Mouse (Mus musculus): Measurements from ENCODE around the gene Phc1. TPM values are rescaled to one million over a fixed set of nuclear protein-coding genes. Genes with fewer than 3 reads are reported as not detected.

Gene Phc1
- polyA plus RNA-seq, 1 experiment: 206 TPM

- Histone ChIP-seq H3K9ac (ENCODE audit: low read depth, poor library complexity, severe bottlenecking) (no peak overlapping the region), H3K4me1 (ENCODE audit: control insufficient read depth, insufficient read depth, low read length) (no peaks in the 10 kb centered on the region), H3K9me3 (replicated peaks; ENCODE audit: control insufficient read depth, insufficient read depth, low read length, poor library complexity, severe bottlenecking) (peaks cover 13% of the 10 kb centered on the region), H3K27me3 (ENCODE audit: control insufficient read depth, insufficient read depth, low read length, poor library complexity, severe bottlenecking) (no peaks in the 10 kb centered on the region), H3K27ac (ENCODE audit: insufficient read depth, low read length) (no peak overlapping the region), H3K36me3 (ENCODE audit: control insufficient read depth, insufficient read depth, low read length, poor library complexity, severe bottlenecking) (no peaks in the 10 kb centered on the region), H3K4me3 (ENCODE audit: low read depth, low read length) (no peak overlapping the region)
- TF ChIP-seq POLR2A (IDR thresholded peaks at IDR 0.05; ENCODE audit: insufficient read depth, low read length) (no peak), CTCF (IDR thresholded peaks at IDR 0.05; ENCODE audit: low read depth, low read length) (no peak), EP300 (IDR thresholded peaks at IDR 0.05; ENCODE audit: insufficient read depth, low read depth, low read length) (no peak)
These were observed 70.2 kb downstream of the Phc1 start for GRCm38 (mm10) chr6:122270152-122270551.

DNA sequence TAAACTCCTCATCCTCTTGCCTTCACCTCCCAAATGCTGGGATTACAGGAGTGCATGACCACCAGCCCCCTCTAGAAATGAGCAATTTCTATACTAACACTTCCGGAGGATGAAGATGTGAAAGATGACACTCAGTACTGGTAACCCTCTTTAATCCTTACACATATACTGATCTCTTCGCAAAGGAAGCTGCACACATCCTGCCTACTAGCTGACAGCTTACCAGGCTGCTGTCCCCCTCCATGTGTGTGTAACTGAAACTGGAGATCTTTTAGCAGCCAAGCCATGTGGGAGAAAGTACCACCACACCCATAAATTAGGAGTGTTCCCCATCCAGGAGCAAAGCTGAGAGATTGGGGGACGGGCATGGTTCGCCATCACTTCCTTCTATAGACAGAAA, 71.2 kb downstream of the Phc1 start:
- TF ChIP-seq POLR2A (IDR thresholded peaks at IDR 0.05; ENCODE audit: insufficient read depth, low read length) (no peak), EP300 (IDR thresholded peaks at IDR 0.05; ENCODE audit: insufficient read depth, low read depth, low read length) (no peak)
- Histone ChIP-seq H3K4me3 (ENCODE audit: low read depth, low read length) (no peak overlapping the region), H3K27ac (ENCODE audit: insufficient read depth, low read length) (no peak overlapping the region)

DNA sequence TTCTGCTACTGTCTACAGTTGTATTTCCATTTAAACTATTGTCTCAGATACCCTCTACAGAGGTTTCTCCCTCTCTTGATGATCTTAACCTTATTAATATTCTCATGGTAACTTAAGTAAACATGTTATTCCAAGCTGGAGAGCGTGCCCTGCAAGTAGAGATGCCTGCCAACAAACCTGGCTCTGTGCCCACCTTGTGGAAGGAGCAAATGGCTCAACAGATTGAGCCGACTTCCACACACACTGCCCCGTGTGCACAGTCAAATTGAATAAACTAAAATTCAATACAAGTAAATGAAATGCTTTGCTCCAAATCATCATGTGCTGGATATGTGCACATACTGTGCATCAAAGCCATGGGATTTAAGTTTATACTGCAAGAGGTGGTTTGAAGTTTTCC, 71.8 kb downstream of the Phc1 start:
- H3K9me3 ChIP-seq (replicated peaks; ENCODE audit: control insufficient read depth, insufficient read depth, low read length, poor library complexity, severe bottlenecking): peaks cover 16% of the 10 kb centered on the region
- H3K4me3 ChIP-seq (ENCODE audit: low read depth, low read length): no peak overlapping the region
- no peaks in the 10 kb centered on the region for H3K36me3 ChIP-seq (ENCODE audit: control insufficient read depth, insufficient read depth, low read length, poor library complexity, severe bottlenecking)
- no peak for TF ChIP-seq CTCF (IDR thresholded peaks at IDR 0.05; ENCODE audit: low read depth, low read length)
- no peak for TF ChIP-seq POLR2A (IDR thresholded peaks at IDR 0.05; ENCODE audit: insufficient read depth, low read length)
- no peak for TF ChIP-seq EP300 (IDR thresholded peaks at IDR 0.05; ENCODE audit: insufficient read depth, low read depth, low read length)
- no peak overlapping the region for H3K27ac ChIP-seq (ENCODE audit: insufficient read depth, low read length)
- H3K4me1 ChIP-seq (ENCODE audit: control insufficient read depth, insufficient read depth, low read length): no peaks in the 10 kb centered on the region
- H3K27me3 ChIP-seq (ENCODE audit: control insufficient read depth, insufficient read depth, low read length, poor library complexity, severe bottlenecking): no peaks in the 10 kb centered on the region
- H3K9ac ChIP-seq (ENCODE audit: low read depth, poor library complexity, severe bottlenecking): no peak overlapping the region

More for the DNA sequence above, 71.2 kb downstream of the Phc1 start:
- H3K4me1 ChIP-seq (ENCODE audit: control insufficient read depth, insufficient read depth, low read length): no peaks in the 10 kb centered on the region
- H3K36me3 ChIP-seq (ENCODE audit: control insufficient read depth, insufficient read depth, low read length, poor library complexity, severe bottlenecking): no peaks in the 10 kb centered on the region
- H3K27me3 ChIP-seq (ENCODE audit: control insufficient read depth, insufficient read depth, low read length, poor library complexity, severe bottlenecking): no peaks in the 10 kb centered on the region
- peaks cover 16% of the 10 kb centered on the region for H3K9me3 ChIP-seq (replicated peaks; ENCODE audit: control insufficient read depth, insufficient read depth, low read length, poor library complexity, severe bottlenecking)
- no peak overlapping the region for H3K9ac ChIP-seq (ENCODE audit: low read depth, poor library complexity, severe bottlenecking)

Other genes with a start within 250 kb of the Phc1 start
- gene Klrg1, start 57.7 kb downstream of the Phc1 start, polyA plus RNA-seq (2011; ENCODE audit: insufficient read depth, insufficient read length, low read depth, missing spikeins): not detected in 2 replicates
- 98.5 and 104 TPM in 2 replicates for gene M6pr, start 31.8 kb downstream of the Phc1 start, polyA plus RNA-seq (2011; ENCODE audit: insufficient read depth, insufficient read length, low read depth, missing spikeins)
- 81.4 and 87.4 TPM in 2 replicates for gene Rimklb, start 158.2 kb upstream of the Phc1 start, polyA plus RNA-seq (2011; ENCODE audit: insufficient read depth, insufficient read length, low read depth, missing spikeins)
- gene Mfap5, start 165.3 kb upstream of the Phc1 start, polyA plus RNA-seq (2011; ENCODE audit: insufficient read depth, insufficient read length, low read depth, missing spikeins): 3.6 and 3.8 TPM in 2 replicates
- 0.55 TPM in 1 of 2 replicates, not detected in the other for gene Aicda, start 213.2 kb upstream of the Phc1 start, polyA plus RNA-seq (2011; ENCODE audit: insufficient read depth, insufficient read length, low read depth, missing spikeins)